Mouse (Mus musculus) spleen, adult 2 months (tissue): ENCODE data around the gene Tpsab1. TPM values are rescaled to one million over a fixed set of nuclear protein-coding genes. Genes with fewer than 3 reads are reported as not detected.
A peak's percentile ranks its signal among the peaks of the same experiment; 100 is the strongest.

Experiments used
- DNase-seq, 2 experiments: peaks; one replicate each; pipeline versions ENCODE4 v3.0.0 to v3.0.0-alpha.2; 2012 to 2021; ENCODE audit warnings: low spot score in 2 of 2, low read depth in 1 of 2
- H3K27ac ChIP-seq: fragments of 200-500 bp; 2 replicates; pipeline ENCODE4 v1.5.1; 2012; ENCODE audit warnings: low read length, inconsistent platforms; ENCODE audit not compliant: insufficient read depth
- H3K27me3 ChIP-seq: fragments of 200-500 bp; 2 replicates; pipeline ENCODE4 v1.6.1; 2012; ENCODE audit warnings: mild to moderate bottlenecking, moderate library complexity, low read length, inconsistent platforms; ENCODE audit not compliant: control insufficient read depth, insufficient read depth
- H3K36me3 ChIP-seq: fragments of 200-500 bp; 2 replicates; pipeline ENCODE4 v1.6.1; 2012; ENCODE audit warnings: mild to moderate bottlenecking, low read length, inconsistent platforms; ENCODE audit not compliant: control insufficient read depth, insufficient read depth
- H3K4me1 ChIP-seq: fragments of 200-500 bp; 2 replicates; pipeline ENCODE4 v1.6.1; 2011; ENCODE audit warnings: inconsistent platforms; ENCODE audit not compliant: control insufficient read depth, insufficient read depth, insufficient read length
- H3K4me3 ChIP-seq: fragments of 200-500 bp; 2 replicates; pipeline ENCODE4 v1.5.1; 2011; ENCODE audit warnings: mild to moderate bottlenecking, inconsistent platforms; ENCODE audit not compliant: insufficient read depth, insufficient read length; ENCODE audit errors: extremely low read depth
- CTCF ChIP-seq: fragments of 200-500 bp; IDR thresholded peaks from 2 replicates; pipeline ENCODE4 v1.5.1; 2011; ENCODE audit warnings: mild to moderate bottlenecking, inconsistent platforms; ENCODE audit not compliant: insufficient read depth, insufficient read length, insufficient replicate concordance; ENCODE audit errors: extremely low read depth
- POLR2A ChIP-seq: fragments of 200-500 bp; IDR thresholded peaks from 2 replicates; pipeline ENCODE4 v1.6.1; 2011; ENCODE audit warnings: low read depth, low read length, inconsistent platforms
- WGBS: fragments of 180-500 bp; shearing (Covaris S2); methylation state at CpG from one replicate; pipeline ENCODE4 v1.1.7; 2018; 5-methylcytosine and 5-hydroxymethylcytosine counted together
- polyA plus RNA-seq: library from polyadenylated mRNA; depleted of rRNA; stranded (reverse); fragments of >200 nt; gene quantifications from 2 replicates; pipeline ENCODE4 v1.2.3, GENCODE M21; 2012; rRNA removed

The Tpsab1 gene
- polyA plus RNA-seq = 0.11 TPM in 1 of 2 replicates, not detected in the other

- DNase-seq = no peak
- Histone ChIP-seq H3K27me3 (no peaks in the 10 kb centered on the region), H3K27ac (no peak within 1 kb of the TSS), H3K4me1 (no peaks in the 10 kb centered on the region), H3K36me3 (no peaks in the 10 kb centered on the region), H3K4me3 (no peak within 1 kb of the TSS)
- WGBS = 77% methylated on average over 4 of the region's 4 CpGs
- no peak for TF ChIP-seq CTCF
- no peak for TF ChIP-seq POLR2A
Measured at GRCm38 (mm10) chr17:25345462-25345861, at the start of gene Tpsab1. Gene Tpsab1 (minus strand): TSS chr17:25345562.

- Histone ChIP-seq H3K4me1 (no peaks in the 10 kb centered on the region), H3K27ac (no peak overlapping the region), H3K36me3 (no peaks in the 10 kb centered on the region), H3K27me3 (no peaks in the 10 kb centered on the region), H3K4me3 (no peak overlapping the region)
- no peak for TF ChIP-seq POLR2A
- TF ChIP-seq CTCF = no peak
- 81% methylated on average over 4 of the region's 4 CpGs for WGBS
- no peak for DNase-seq
Measured at GRCm38 (mm10) chr17:25394526-25394925, 49.2 kb upstream of the Tpsab1 start.

DNA sequence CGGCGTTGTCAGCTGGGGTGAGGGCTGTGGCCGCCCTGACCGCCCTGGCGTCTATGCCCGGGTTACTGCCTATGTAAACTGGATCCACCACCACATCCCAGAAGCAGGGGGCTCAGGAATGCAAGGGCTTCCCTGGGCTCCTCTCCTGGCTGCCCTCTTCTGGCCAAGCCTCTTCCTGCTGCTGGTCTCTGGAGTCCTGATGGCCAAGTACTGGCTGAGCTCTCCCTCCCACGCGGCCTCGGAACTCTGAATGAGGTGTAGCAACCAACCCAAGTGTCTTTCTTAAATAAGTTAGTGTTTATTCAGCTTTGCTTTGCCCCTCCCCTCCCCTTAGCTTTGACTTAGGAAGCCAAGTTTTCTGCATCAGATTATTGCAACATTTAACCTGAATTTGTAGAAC lies 28.6 kb upstream of the Tpsab1 start:
- Histone ChIP-seq H3K36me3 (no peaks in the 10 kb centered on the region), H3K4me3 (no peak overlapping the region), H3K27me3 (no peaks in the 10 kb centered on the region), H3K27ac (no peak overlapping the region), H3K4me1 (no peaks in the 10 kb centered on the region)
- no peak for DNase-seq
- WGBS = 51% methylated on average over 9 of the region's 9 CpGs
- no peak for TF ChIP-seq POLR2A

- DNase-seq = no peak
- 80% methylated on average over 8 of the region's 8 CpGs for WGBS
Measured at GRCm38 (mm10) chr17:25372491-25372890, 27.1 kb upstream of the Tpsab1 start.

DNA sequence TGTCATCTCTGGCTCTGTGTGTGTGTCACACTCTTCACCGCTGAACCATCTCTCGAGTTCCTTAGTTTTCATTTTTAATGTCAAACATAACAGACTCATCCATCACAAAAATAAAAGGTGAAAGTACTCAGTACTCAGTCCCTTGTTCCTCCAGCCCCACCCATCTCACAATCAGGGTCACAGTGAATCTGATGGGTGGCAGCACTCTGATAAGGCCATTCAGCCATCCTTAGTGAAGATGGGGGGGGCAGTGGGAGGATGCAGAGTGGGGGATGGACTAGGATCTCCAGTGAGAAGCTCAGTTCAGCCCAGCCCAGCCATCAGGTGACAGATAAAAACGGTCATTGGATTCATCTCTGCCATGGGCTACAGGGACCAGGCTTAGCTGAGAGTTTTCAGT lies 23.6 kb upstream of the Tpsab1 start, which contains the start of gene Tpsg1:
Gene Tpsg1, plus strand, starts transcription at position 301 of the 400 bp plus-strand sequence.
- no peak within 1 kb of the TSS for H3K27ac ChIP-seq
- TF ChIP-seq POLR2A (no peak), CTCF (no peak)
- no peak within 1 kb of the TSS for H3K4me3 ChIP-seq
- no peaks in the 10 kb centered on the region for H3K36me3 ChIP-seq
- no peaks in the 10 kb centered on the region for H3K4me1 ChIP-seq
- WGBS = 80% methylated on average over 3 of the region's 3 CpGs
- no peak for DNase-seq
- H3K27me3 ChIP-seq = no peaks in the 10 kb centered on the region

More at GRCm38 (mm10) chr17:25372491-25372890, 27.1 kb upstream of the Tpsab1 start:
- H3K27me3 ChIP-seq = no peaks in the 10 kb centered on the region
- H3K4me1 ChIP-seq = no peaks in the 10 kb centered on the region
- no peak overlapping the region for H3K27ac ChIP-seq
- no peak overlapping the region for H3K4me3 ChIP-seq
- TF ChIP-seq CTCF = no peak
- TF ChIP-seq POLR2A = no peak
- H3K36me3 ChIP-seq = no peaks in the 10 kb centered on the region

GRCm38 (mm10) chr17:25366005-25366404 lies 20.6 kb upstream of the Tpsab1 start, which contains the start of gene Tpsb2:
Gene Tpsb2 (plus strand): TSS chr17:25366305.
- DNase-seq = no peak
- TF ChIP-seq CTCF = no peak
- no peak for TF ChIP-seq POLR2A
- Histone ChIP-seq H3K36me3 (no peaks in the 10 kb centered on the region), H3K4me1 (no peaks in the 10 kb centered on the region), H3K27me3 (no peaks in the 10 kb centered on the region), H3K27ac (no peak within 1 kb of the TSS), H3K4me3 (no peak within 1 kb of the TSS)
- 75% methylated on average over 2 of the region's 2 CpGs for WGBS

GRCm38 (mm10) chr17:25363726-25364125 lies 18.4 kb upstream of the Tpsab1 start:
- H3K4me3 ChIP-seq = no peak overlapping the region
- 0% methylated on average over 1 of the region's 1 CpGs for WGBS
- H3K27me3 ChIP-seq = no peaks in the 10 kb centered on the region
- TF ChIP-seq POLR2A = no peak
- peak; percentile 53; the same call in 1 of the 2 replicates for TF ChIP-seq CTCF
- H3K36me3 ChIP-seq = no peaks in the 10 kb centered on the region
- H3K4me1 ChIP-seq = no peaks in the 10 kb centered on the region
- no peak overlapping the region for H3K27ac ChIP-seq
- peak in 1 of 2 experiments; percentile 17 for DNase-seq
